Mouse (Mus musculus) NIH3T3 (cell line): ENCODE measurements at regions not wholly inside any gene's neighbourhood (a gene's known extent, or its start where the extent isn't known, plus 50 kb on each side); places are given as distances from the start of the nearest gene placed in this dataset.

Source experiments
- DNase-seq: peaks from one replicate; pipeline ENCODE4 v3.0.0-alpha.2; 2012; ENCODE audit warnings: low read depth

DNA sequence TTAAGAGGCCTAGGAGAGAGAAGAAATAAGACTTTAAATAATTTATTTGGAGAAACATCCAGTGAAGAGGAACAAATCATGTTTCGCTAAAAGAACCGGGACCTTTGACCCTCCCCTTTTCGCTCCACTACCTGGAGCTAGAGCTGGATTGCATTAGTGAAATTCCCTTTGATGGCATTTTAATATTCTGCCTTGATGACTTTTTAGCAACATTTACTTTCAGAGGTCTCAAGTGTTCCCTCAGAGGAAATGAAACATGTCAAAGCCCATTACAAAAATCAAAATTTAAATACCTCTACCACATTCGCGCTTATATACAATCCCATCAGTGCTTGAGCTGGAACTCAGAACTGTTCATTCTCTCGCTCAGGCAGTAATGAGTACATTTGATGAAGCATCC is 297.0 kb upstream of the Gm10295 start:
- DNase-seq = no peak

DNA sequence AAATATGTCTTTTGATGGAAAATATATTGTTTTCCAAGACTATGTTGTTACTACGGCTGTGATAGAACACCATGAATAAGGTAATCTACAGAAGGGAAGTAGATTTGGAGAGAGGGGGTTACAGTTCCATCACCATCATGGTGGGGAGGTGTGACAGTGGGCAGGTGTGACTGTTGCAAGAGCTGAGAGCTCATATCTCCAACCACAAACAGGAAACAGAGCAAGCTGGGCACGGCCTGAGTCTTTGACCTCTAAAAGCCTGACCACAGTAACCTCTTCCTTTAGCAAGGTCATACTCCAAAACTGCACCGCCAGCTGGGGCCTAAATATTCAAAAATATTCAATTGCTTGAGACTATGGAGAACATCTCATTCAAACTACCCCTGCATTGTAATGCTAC is 295.7 kb upstream of the Gm10295 start:
- DNase-seq = no peak

DNA sequence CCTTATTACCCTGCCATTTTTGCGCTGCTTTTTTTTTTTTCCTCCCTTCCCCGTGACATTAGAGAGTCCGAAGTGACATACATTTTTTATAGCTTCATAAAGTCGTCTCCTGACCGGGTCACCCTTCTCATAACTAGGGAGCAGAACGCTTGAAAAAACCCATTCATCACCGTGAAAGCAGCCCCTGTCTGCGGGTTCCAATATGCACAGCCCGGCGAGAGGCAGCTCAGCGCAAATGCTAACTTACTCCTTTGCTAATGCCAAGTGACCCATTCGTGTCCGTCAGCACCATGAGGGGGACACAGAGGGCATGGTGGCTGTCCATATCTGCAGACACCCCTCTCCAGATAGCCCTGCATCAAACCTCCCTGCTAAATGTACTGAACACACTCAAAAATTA is 271.8 kb upstream of the Gm10295 start:
- no peak for DNase-seq

DNA sequence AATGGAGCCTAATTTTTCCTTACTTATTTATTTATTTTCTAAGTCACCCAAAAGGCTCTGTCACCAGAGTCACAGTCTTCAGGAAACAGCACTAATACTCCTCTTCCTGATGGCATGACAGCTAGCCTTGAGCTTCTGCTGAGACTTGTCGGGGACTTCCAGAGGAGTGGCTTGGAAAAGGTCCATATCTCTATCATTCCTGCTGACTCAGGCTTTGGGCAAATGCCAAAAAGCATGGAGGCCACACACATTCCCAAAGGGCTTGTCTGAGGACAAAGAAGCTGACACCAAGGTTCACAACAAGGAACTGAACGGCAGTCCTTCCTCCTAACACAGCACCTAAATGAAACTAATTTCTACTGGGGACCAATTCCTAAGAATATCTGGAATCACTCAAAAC is 251.9 kb upstream of the Gm10295 start:
- DNase-seq = peak; percentile 4

DNA sequence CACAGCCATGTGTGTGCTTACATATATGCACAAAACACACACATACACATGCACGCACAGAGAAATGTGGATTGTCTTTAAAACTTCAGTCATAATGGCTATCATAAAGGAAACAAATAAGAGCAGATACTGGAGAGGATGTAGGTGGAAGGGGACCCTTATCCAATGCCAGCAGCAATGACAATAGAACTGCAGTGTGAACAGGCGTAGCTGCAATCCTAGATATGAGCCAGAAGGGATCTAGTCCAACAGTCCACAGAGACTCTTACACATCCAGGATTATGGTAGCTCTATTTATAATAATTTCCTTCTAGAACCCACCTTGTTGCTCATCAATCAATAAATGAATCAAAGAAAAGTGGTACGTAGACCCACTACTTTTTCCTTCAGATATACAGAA is 245.5 kb upstream of the Gm10295 start:
- no peak for DNase-seq

DNA sequence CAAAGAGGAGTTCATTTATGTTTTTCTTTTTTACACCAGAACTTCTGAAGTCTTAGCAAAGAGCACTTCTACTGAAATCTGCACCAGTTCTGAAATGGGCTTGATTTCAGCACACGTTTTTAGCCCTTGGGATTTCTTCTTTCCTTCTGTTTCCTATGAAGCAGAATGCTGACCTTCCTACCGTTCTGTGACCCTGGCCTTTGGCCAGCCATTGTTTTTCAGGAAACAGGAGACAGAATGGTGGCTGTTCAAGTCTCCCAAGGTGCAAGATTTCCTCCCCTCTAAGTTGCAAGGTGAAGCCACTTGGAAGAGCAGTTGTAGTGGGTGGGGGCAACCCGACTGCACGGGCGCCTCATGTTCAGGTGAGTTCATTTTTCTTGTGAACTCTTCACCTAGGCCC is 236.3 kb upstream of the Gm10295 start:
- no peak for DNase-seq

DNA sequence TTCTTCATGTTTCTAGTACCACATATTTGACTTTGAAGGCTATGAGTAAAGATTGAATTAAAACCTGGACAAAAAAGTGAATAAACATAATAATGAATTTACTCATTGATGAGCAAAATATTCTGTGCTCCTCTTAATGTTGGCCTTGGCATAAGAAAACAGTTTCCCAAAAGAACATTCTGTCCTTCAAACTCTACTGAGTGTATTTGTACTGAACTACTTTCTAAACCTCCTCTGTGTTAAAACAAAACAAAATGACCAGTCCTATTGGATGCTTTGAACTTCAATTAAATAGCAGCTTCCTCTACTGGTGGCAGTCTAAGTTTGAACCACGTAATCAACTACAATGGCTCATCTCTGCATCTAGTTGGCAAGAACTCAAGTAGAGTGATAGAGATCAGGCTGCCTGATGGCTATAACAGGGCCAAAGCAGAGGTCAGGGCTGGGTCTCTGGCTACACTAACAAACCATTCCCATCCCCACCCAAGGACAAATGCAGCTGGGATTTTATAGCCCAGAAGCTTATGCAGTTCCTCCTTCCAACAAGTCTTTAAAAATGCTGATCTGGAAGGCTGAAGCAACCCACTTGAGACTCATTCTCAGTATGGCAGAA is 232.3 kb upstream of the Gm10295 start:
- DNase-seq = no peak

DNA sequence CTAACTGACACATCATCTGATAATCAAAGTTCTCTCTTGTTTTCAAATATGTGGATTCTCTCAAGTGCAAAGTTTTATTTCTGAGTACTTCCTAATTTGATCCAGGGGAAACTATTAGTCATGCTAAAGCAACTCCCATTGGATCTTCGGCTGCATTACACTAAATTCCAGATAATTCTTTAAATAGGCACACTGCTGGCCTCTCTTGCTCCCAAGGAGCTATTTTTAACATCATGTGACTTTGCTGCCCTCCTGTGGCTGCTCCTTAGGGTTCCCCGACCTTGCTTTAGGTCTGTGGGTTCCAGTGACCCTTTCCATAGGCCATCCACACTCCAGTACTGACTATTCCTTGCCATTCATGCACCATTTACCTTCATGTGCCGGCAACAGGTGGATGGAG is 230.5 kb upstream of the Gm10295 start:
- peak; percentile 75 for DNase-seq

DNA sequence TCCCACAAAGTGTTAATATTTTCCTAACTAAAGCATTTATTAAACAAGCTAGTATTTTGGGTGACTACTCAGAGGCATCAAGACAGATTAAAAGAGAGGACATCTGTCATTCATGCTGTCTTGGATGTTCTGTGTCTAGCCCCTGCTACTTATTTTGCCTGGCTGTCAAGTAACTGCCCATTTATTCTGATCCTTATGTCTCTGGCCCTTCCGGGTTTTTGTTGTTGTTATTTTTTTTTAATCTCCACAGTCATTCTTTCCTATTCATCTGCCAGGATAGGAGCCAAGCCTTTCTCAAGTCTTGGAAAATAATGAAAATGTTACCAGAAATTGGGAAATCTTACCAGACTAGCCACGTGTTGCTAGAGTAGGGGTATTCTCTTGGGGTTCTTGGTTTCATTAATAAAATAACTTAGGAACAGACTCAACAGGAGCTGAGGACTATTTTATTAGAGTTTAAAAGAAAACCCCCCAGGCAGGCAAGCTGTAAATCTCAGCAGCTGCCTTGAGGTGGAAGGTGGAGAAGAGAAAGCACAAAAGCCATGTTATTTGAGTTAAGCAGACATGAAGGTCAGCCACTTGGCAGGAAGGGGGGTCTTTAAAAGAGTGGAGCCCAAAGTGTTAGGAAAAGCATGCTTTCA is 209.1 kb upstream of the Gm10295 start:
- peak; percentile 28 for DNase-seq

DNA sequence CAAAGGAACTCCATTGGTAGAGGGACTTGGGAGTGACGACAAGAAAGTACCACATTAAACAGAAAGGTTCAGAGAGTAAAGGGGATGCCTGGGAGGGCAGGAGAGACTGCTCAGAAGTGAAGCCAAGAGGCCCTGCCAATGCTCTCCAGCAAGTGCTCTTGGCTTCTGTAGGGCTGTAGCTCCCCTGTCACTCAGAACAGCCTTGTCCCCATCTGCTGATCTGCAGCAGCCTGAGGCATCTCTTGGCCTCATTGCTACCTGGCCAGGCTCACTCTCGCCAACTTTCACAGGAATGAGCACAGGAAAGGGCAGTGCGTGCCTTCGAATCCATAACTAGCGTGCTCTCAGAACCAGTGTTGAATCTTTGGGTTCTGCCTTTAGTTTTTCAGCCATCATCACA is 205.2 kb upstream of the Gm10295 start:
- no peak for DNase-seq

DNA sequence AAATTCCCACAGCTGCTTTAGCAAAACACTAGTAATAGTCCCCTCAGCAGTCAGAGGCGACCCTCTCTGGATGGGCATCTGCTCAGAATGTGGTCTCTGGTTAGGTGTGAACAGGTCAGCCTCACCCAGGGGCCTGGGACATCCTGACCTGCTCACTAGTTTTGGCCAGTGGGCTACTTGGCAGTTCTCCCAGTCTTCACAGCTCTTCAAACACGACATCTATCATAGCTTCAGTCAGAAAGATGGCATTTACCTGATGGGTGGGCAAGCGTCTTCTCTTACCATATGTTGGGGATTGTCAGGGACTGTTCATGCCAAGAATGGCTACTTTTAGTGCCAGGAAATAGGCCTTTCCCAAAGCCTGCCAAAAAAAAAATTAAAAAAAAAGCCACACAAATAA is 204.2 kb upstream of the Gm10295 start:
- DNase-seq = no peak

DNA sequence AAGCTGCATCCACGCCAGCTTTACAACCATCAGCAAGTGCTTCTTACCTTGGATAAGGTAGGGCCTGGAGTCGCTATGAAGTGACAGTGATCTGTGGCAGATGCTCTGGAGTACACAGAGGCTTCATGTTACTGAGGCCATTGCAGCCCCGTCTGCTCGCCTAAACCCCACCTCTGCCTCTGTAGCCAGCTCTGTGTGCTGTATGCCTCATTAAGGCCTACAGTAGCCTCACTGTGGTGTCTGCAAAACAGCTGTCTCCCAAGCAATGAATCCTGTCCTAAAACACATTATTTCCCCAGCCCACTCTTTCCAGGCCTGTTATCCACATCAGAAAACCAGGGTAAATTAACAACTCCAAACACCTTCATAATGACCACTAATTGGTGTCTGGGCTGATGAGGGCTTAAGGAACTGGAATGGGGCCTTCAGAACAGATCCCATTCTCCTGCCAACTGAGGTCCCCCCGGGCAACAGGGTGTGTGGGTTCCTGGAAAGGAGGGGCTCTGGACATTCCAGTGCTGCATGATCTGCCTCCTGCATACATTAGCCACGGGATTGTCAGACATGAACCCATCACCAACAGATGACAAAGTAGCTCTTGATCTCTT is 195.4 kb upstream of the Gm10295 start:
- DNase-seq = no peak

DNA sequence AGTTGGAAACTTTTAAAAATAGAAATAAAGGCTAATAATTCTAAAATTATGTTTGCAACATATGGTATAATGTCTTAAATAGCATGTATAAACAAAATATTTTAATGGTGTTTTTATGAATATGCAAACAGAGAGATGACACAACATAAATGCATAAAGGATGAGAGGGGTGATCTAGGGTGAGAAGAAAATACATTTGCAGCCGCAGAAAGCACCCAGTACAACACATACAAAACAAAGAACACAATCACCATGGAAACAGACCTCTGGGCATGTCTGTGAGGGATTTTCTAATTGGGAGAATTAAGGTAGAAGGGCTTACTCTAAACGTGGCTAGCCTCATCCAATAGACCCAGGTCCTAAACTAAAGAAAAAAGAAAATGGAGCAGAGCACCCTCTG is 190.2 kb upstream of the Gm10295 start:
- DNase-seq = no peak

DNA sequence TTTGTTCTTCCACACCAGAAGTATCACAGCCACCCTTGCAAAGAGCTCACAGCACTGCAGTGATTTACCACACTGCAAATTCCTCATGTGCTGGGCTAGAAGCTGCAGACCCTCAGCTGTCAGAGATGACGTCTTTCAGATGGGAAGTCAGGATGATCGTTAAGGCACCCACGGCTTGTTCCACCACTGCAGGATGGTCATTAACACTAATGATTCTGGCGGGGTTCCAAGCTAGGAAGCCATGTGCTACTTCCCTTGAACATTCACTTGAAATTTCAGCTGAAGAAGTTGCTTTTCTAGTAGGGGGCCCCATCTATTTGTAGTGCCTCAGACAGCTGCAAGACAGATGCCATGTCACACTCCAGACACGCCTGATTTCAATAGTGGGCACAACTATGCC is 181.8 kb upstream of the Gm10295 start:
- no peak for DNase-seq

DNA sequence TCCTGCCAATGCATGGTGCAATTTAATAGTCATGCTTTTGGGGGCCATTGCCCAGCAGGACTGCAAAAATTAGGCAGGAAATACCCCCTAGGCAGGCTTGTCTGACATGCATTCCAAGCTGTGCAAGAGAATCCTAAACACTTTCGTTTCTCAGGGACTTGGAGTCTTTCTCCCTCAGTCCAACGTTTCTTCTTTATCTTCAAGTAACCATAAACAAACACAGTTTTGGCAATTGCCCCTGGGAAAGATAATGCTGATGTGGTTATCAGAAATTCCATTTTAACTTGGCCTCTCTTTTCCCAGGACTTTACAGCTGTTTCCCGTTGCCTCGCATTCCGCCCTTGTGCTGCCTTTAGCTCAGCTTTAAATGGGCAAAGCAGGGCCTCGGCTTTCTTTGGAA is 180.2 kb upstream of the Gm10295 start:
- peak; percentile 27 for DNase-seq

DNA sequence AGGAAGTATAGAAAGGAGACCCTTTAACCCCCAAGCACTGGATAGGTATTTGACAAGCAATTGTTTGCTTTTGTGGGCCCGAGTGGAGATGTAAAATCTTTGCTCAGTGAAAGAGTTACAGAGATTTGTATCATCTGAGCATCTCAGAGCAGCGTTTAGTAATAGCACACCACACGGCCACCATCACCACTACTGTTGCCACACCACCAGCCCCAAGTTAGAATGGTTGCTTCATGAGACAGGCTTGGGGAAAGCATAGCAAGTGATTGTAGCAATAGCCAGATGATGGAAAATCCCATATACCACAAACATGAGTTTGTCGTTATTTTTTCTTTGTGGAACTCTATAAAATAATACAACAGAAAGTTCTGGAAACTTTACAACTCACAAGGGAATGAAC is 179.6 kb upstream of the Gm10295 start:
- no peak for DNase-seq

DNA sequence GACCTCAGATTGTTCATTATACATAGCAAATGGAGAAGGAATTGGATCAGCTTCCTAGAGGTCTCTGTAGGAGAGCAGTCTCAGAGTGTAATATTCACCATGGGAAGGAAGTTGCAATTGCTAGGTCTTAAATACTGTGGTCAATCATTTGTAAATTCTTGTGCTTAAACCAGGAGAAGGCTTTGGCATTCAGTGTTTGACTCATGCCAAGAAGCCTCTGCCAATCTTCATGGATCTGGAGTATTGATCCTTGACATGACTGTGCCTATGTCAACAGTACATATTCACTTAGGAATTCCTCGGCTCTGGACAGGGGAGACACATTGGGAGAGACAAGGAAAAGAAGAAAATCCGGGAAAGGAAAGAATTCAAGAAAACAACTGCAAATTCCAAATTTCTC is 174.9 kb upstream of the Gm10295 start:
- no peak for DNase-seq

DNA sequence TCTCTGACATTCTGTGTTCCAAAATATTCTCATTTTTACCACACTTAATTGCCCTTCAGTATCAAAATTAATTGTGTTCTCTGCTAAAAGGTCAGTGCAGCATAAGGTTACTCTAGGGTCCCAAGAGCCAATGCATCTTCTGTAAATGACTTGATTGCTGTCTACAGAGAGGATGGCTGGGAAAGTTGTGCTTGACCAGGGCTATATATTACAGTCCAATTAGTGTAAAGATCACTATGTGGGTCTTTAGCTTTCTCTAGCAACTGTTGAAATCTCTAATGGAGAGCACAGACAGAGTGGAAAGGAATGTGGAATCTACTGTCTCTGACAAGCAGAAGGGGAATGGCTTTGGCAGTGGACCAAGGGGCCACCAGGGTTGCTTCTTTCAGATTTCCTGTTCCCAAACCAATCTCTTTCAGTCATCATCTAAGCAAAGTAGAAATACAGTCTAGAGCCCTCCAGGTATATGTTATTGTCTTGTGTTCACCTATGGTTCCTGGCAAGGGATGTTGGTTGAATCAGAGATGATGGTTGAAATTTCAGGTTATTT is 173.4 kb upstream of the Gm10295 start:
- DNase-seq = no peak

DNA sequence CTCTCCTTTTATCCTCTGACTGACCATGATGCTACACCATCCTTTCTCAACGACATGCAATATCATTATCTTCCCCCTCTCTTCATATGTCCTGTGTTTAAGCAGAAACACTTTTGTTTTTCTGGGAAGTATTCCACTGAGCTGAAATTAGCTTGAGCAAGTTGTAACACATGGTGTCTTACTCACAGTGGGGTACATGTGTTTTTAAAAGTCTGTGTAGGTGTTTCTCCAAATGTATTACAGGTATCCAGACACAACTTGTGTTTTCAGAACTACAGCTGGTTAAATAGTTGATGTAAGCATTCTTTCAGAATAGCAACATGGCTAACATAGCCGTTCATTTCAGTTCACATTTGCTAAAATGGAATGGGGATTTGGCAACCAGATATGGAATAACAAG is 172.8 kb upstream of the Gm10295 start:
- DNase-seq = no peak

DNA sequence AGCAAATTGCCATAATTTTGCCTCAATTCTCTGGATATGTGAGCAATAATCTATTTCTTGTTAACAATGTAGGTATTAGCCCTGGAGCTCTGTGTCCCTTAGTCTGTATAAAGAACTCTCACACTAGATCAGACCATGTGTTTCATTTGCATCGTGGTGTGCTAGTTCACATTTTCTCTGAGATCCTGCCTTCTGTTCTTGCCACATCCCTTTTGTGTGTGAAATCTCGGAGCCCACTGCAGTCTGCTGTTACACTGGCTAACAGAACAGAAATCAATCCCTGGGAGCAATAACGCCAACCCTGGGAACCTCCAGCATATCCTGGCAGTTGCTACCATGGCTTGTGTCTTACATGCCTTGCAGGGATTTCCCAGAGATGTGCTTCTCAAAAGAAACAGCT is 156.1 kb upstream of the Gm10295 start:
- DNase-seq = no peak

DNA sequence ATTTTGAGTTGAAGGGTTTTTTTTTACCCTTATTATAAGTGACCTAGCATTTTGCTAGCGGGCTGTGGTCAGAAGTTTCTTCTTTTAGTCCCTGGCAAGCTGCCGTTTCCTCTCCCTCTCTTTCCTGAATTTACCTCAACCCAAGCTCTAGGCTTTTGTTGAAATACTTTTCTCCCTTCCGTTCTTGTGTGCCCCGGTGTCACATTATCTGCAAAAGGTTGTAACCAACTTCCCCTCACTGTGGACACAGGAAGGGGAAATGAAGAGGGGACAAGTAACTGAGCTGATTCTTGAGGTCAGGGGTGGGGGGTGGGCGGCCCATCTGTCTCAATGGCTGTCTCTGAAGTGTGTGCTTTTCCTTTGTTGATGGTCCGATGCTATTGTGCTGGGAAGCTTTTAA is 149.4 kb upstream of the Gm10295 start:
- no peak for DNase-seq

DNA sequence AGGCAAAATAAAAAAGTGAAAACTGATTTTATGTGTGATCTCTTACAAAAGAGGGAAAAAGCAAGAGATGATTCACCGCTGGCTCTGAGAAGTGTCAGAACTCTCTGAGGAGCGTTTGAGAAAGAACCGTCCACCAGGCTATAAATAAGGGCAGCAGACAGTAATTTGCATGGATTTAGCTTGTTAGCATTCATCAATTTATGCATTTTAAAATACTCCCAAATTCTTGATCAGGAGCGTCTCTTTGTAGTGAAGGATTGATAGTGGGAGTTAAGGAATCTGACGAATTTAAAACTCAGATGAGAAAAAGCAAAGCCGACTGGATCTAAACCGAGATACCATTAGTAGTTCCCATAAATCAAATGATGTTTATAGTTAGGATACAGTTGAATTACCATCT is 146.8 kb upstream of the Gm10295 start:
- no peak for DNase-seq

DNA sequence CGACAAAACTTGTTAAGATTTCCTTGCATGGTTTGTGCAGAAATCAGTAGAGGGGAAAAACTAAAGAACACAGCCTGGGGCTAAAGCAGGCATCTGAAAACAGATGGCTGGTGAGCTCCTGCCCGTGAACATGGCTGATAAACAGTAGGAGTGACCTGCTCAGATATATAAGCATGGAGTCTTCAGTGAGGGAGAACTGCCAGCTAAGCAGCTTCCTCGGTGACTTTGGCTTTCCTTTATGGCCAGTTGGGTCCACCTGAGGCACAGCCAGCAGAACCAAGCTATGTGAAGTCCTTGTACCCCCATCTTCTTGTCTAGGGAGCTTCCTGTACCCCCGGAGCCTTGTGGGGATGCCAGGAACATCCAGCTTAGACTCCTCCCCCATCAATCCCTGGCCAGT is 139.8 kb upstream of the Gm10295 start:
- no peak for DNase-seq
